22 mouse cellular contexts compared by ENCODE assay signal in genomic region chr9:14982683-14983082, GRCm38 (mm10).
"Had no signal": no experiment of that assay in that cellular context is flagged by ENCODE, and none has a peak within 500 bp of the region (broad histone marks: within the 10 kb centered on the region; RNA-seq: fewer than 3 reads in every experiment).

No protein-coding gene starts in this region.

- ATAC-seq: hindbrain, embryonic 16.5 days; intestine, embryonic 15.5 days; intestine, postnatal 0 days had no signal

- H3K4me3 ChIP-seq: heart, embryonic 10.5 days; heart, embryonic 12.5 days; hindbrain, embryonic 10.5 days; hindbrain, embryonic 12.5 days; intestine, embryonic 15.5 days; layer of hippocampus, adult 2 months; limb, embryonic 10.5 days; limb, embryonic 12.5 days had no signal

- H3K4me1 ChIP-seq: heart, embryonic 10.5 days; heart, embryonic 12.5 days; hindbrain, embryonic 10.5 days; hindbrain, embryonic 12.5 days; intestine, embryonic 15.5 days; limb, embryonic 10.5 days; limb, embryonic 12.5 days had no signal

- DNase-seq: gastrocnemius, postnatal 14 days; gastrocnemius, postnatal 36 days; heart, adult 18-20 months; heart, postnatal 10 days; heart, postnatal 4 days; kidney, adult 18-20 months; kidney, adult 8-10 months; kidney, postnatal 10 days; kidney, postnatal 25 days; kidney, postnatal 4 days; liver had no signal

- H3K27ac ChIP-seq: heart, embryonic 10.5 days; hindbrain, embryonic 10.5 days; hindbrain, embryonic 12.5 days; hindbrain, embryonic 14.5 days; intestine, embryonic 15.5 days; layer of hippocampus, adult 2 months; limb, embryonic 10.5 days; limb, embryonic 12.5 days had no signal
